Mouse (Mus musculus) midbrain, embryonic 16.5 days (tissue): ENCODE data around the gene Kdm5c. TPM values are rescaled to one million over a fixed set of nuclear protein-coding genes. Genes with fewer than 3 reads are reported as not detected.
"Not testable (repeated sequence)": the region's sequence is repeated elsewhere in the genome, so short reads cannot be mapped to it uniquely, and the experiment has no call there.

Experiments
- ATAC-seq: fragments of 200-750 bp; cut with Nextera tagmentation; 2 replicates; pipeline ENCODE4 v1.8.0; 2017; ENCODE audit warnings: moderate TSS enrichment
- H3K27ac ChIP-seq: fragments of 300-500 bp; sonication (generic); 2 replicates; pipeline ENCODE4 v1.5.1; 2014; ENCODE audit warnings: mild to moderate bottlenecking, low read length, mixed read lengths
- H3K27me3 ChIP-seq: fragments of 300-500 bp; sonication (generic); 2 replicates; pipeline ENCODE4 v1.6.1; 2014; ENCODE audit warnings: low read depth, low read length, mixed read lengths; ENCODE audit not compliant: control insufficient read depth, insufficient read depth
- H3K36me3 ChIP-seq: fragments of 300-500 bp; sonication (generic); 2 replicates; pipeline ENCODE4 v1.6.1; 2014; ENCODE audit warnings: mild to moderate bottlenecking, low read length, moderate library complexity, mixed read lengths; ENCODE audit not compliant: control insufficient read depth, insufficient read depth
- H3K4me1 ChIP-seq: fragments of 300-500 bp; sonication (generic); 2 replicates; pipeline ENCODE4 v1.6.1; 2014; ENCODE audit warnings: mild to moderate bottlenecking, low read length, mixed read lengths; ENCODE audit not compliant: control insufficient read depth, insufficient read depth
- H3K4me2 ChIP-seq: fragments of 300-500 bp; sonication (generic); 2 replicates; pipeline ENCODE4 v1.6.1; 2014; ENCODE audit warnings: mild to moderate bottlenecking, low read length, mixed read lengths
- H3K4me3 ChIP-seq: fragments of 300-500 bp; sonication (generic); 2 replicates; pipeline ENCODE4 v1.5.1; 2014; ENCODE audit warnings: low read depth, mild to moderate bottlenecking, low read length, moderate library complexity, mixed read lengths
- H3K9ac ChIP-seq: fragments of 300-500 bp; sonication (generic); 2 replicates; pipeline ENCODE4 v1.6.1; 2014; ENCODE audit warnings: low read depth, low read length, mixed read lengths
- H3K9me3 ChIP-seq: fragments of 300-500 bp; sonication (generic); replicated peaks from 2 replicates; pipeline ENCODE4 v1.6.1; 2014; ENCODE audit warnings: mild to moderate bottlenecking, low read length, mixed read lengths; ENCODE audit not compliant: control insufficient read depth, poor library complexity, severe bottlenecking
- WGBS: fragments of 180-500 bp; shearing (Covaris S2); extraction: QIAGEN DNeasy Blood & Tissue Kit; methylation state at CpG from one replicate; pipeline ENCODE4 v1.1.7; 2014; 5-methylcytosine and 5-hydroxymethylcytosine counted together
- polyA plus RNA-seq: library from polyadenylated mRNA; unstranded; fragments of >200 nt; fragmentation: Nextera tagmentation; extraction: Ambion mirVana; gene quantifications from 2 replicates; pipeline ENCODE4 v1.2.1, GENCODE M21; 2015

Gene Kdm5c
- polyA plus RNA-seq, 1 experiment from 2014 or later, result 36.6 TPM

GRCm38 (mm10) chrX:152244492-152245189, 11.8 kb downstream of the Kdm5c start:
- Histone ChIP-seq H3K4me1 (no peaks in the 10 kb centered on the region), H3K4me2 (no peak overlapping the region), H3K27ac (no peak overlapping the region), H3K9ac (no peak overlapping the region), H3K36me3 (peaks cover 41% of the 10 kb centered on the region), H3K9me3 (0 out of 2 replicates have a peak, but pooled peaks cover 2% of the 10 kb centered on the region), H3K4me3 (no peak overlapping the region), H3K27me3 (no peaks in the 10 kb centered on the region)
- no peak for ATAC-seq
- WGBS, result 98% methylated on average over 2 of the region's 2 CpGs

- no peaks in the 10 kb centered on the region for H3K4me1 ChIP-seq
- peaks cover 56% of the 10 kb centered on the region for H3K36me3 ChIP-seq
- H3K4me3 ChIP-seq, result no peak overlapping the region
- no peaks in the 10 kb centered on the region for H3K9me3 ChIP-seq
- no peak overlapping the region for H3K27ac ChIP-seq
- 94% methylated on average over 11 of the region's 11 CpGs for WGBS
- H3K9ac ChIP-seq, result no peak overlapping the region
- H3K4me2 ChIP-seq, result no peak overlapping the region
- no peak for ATAC-seq
- no peaks in the 10 kb centered on the region for H3K27me3 ChIP-seq
Measured at GRCm38 (mm10) chrX:152271189-152271588, 38.4 kb downstream of the Kdm5c start.

GRCm38 (mm10) chrX:152279384-152279783, 46.6 kb downstream of the Kdm5c start:
- WGBS, result 95% methylated on average over 6 of the region's 6 CpGs
- no peaks in the 10 kb centered on the region for H3K27me3 ChIP-seq
- no peak overlapping the region for H3K27ac ChIP-seq
- H3K4me2 ChIP-seq, result no peak overlapping the region
- no peaks in the 10 kb centered on the region for H3K9me3 ChIP-seq
- H3K36me3 ChIP-seq, result peaks cover 9% of the 10 kb centered on the region; the same call in 1 of the 2 replicates
- ATAC-seq, result no peak
- no peak overlapping the region for H3K4me3 ChIP-seq
- H3K4me1 ChIP-seq, result no peaks in the 10 kb centered on the region
- H3K9ac ChIP-seq, result no peak overlapping the region

- ATAC-seq, result no peak
- Histone ChIP-seq H3K4me1 (no peaks in the 10 kb centered on the region), H3K27ac (no peak overlapping the region), H3K4me3 (no peak overlapping the region), H3K36me3 (no peaks in the 10 kb centered on the region), H3K27me3 (no peaks in the 10 kb centered on the region), H3K9me3 (no peaks in the 10 kb centered on the region), H3K4me2 (no peak overlapping the region), H3K9ac (no peak overlapping the region)
- WGBS, result 70% methylated on average over 3 of the region's 3 CpGs
Measured at GRCm38 (mm10) chrX:152284746-152285145, 51.9 kb downstream of the Kdm5c start.

GRCm38 (mm10) chrX:152287026-152287425, 54.2 kb downstream of the Kdm5c start:
- ATAC-seq, H3K4me2 ChIP-seq, H3K4me3 ChIP-seq, H3K36me3 ChIP-seq, H3K27ac ChIP-seq, H3K9me3 ChIP-seq, H3K27me3 ChIP-seq, H3K9ac ChIP-seq, H3K4me1 ChIP-seq: not testable (repeated sequence)
- WGBS, result 66% methylated on average over 1 of the region's 1 CpGs

GRCm38 (mm10) chrX:152306224-152306623, 73.4 kb downstream of the Kdm5c start:
- Histone ChIP-seq H3K27ac (no peak overlapping the region), H3K27me3 (peaks cover 6% of the 10 kb centered on the region), H3K36me3 (no peaks in the 10 kb centered on the region; the same call in 1 of the 2 replicates), H3K9me3 (no peaks in the 10 kb centered on the region), H3K4me1 (no peaks in the 10 kb centered on the region), H3K9ac (no peak overlapping the region), H3K4me3 (no peak overlapping the region), H3K4me2 (no peak overlapping the region)
- ATAC-seq, result no peak
- WGBS, result 58% methylated on average over 2 of the region's 2 CpGs

- Histone ChIP-seq H3K4me2 (no peak overlapping the region), H3K27ac (no peak overlapping the region), H3K4me1 (no peaks in the 10 kb centered on the region), H3K36me3 (no peaks in the 10 kb centered on the region; the same call in 1 of the 2 replicates), H3K4me3 (no peak overlapping the region), H3K27me3 (peaks cover 6% of the 10 kb centered on the region; the same call in 1 of the 2 replicates), H3K9me3 (no peaks in the 10 kb centered on the region), H3K9ac (no peak overlapping the region)
- no peak for ATAC-seq
Measured at GRCm38 (mm10) chrX:152307371-152307770, 74.6 kb downstream of the Kdm5c start.

- 59% methylated on average over 2 of the region's 2 CpGs for WGBS
- Histone ChIP-seq H3K36me3 (no peaks in the 10 kb centered on the region; the same call in 1 of the 2 replicates), H3K27me3 (peaks cover 6% of the 10 kb centered on the region; the same call in 1 of the 2 replicates), H3K9ac (no peak overlapping the region), H3K4me3 (no peak overlapping the region), H3K9me3 (no peaks in the 10 kb centered on the region), H3K4me2 (no peak overlapping the region), H3K27ac (no peak overlapping the region), H3K4me1 (no peaks in the 10 kb centered on the region)
- ATAC-seq, result peak; percentile 68; the same call in 1 of the 2 replicates
Measured at GRCm38 (mm10) chrX:152307942-152308341, 75.1 kb downstream of the Kdm5c start.

GRCm38 (mm10) chrX:152320535-152320934, 87.7 kb downstream of the Kdm5c start:
- ATAC-seq, result no peak

More at GRCm38 (mm10) chrX:152320535-152320934, 87.7 kb downstream of the Kdm5c start:
- Histone ChIP-seq H3K4me2 (no peak overlapping the region), H3K4me3 (no peak overlapping the region), H3K9me3 (no peaks in the 10 kb centered on the region), H3K4me1 (peaks cover 2% of the 10 kb centered on the region; the same call in 1 of the 2 replicates), H3K9ac (no peak overlapping the region), H3K27ac (no peak overlapping the region), H3K27me3 (peaks cover 3% of the 10 kb centered on the region), H3K36me3 (no peaks in the 10 kb centered on the region)
- WGBS, result 90% methylated on average over 4 of the region's 4 CpGs
